Mouse (Mus musculus): ENCODE measurements around the gene Apod. TPM values are rescaled to one million over a fixed set of nuclear protein-coding genes. Genes with fewer than 3 reads are reported as not detected.

Apod gene
- total and polyA plus RNA-seq, 2 experiments from 2014 or later, result 79.0 to 226 TPM

- no peak overlapping the region for H3K27ac ChIP-seq (ENCODE audit: low read depth, low read length)
- WGBS, result 87% methylated on average over 3 of the region's 3 CpGs
- DNase-seq (ENCODE audit: low spot score), result no peak
- no peaks in the 10 kb centered on the region for H3K9me3 ChIP-seq (ENCODE audit: low read length)
- H3K4me3 ChIP-seq (ENCODE audit: low read depth, low read length), result no peak overlapping the region
- H3K27me3 ChIP-seq (ENCODE audit: insufficient read depth, low read length), result no peaks in the 10 kb centered on the region
- H3K9ac ChIP-seq (replicated peaks; ENCODE audit: low read length, poor library complexity, severe bottlenecking), result no peak overlapping the region
- ATAC-seq (ENCODE audit: low FRiP score), result no peak
- no peaks in the 10 kb centered on the region for H3K4me1 ChIP-seq (ENCODE audit: insufficient read depth, low read length)
- H3K4me2 ChIP-seq (ENCODE audit: low read depth, low read length, poor library complexity, severe bottlenecking), result no peak overlapping the region
- no peak for TF ChIP-seq CTCF (IDR thresholded peaks at IDR 0.05)
- H3K36me3 ChIP-seq (ENCODE audit: insufficient read depth, low read length), result peaks cover 4% of the 10 kb centered on the region; the same call in 1 of the 2 replicates
Observed at GRCm38 (mm10) chr16:31249401-31249800, 65.2 kb downstream of the Apod start.

- Histone ChIP-seq H3K9me3 (ENCODE audit: low read length) (no peaks in the 10 kb centered on the region), H3K4me2 (ENCODE audit: low read depth, low read length, poor library complexity, severe bottlenecking) (no peak overlapping the region), H3K36me3 (ENCODE audit: insufficient read depth, low read length) (peaks cover 4% of the 10 kb centered on the region; the same call in 1 of the 2 replicates), H3K27me3 (ENCODE audit: insufficient read depth, low read length) (no peaks in the 10 kb centered on the region), H3K9ac (replicated peaks; ENCODE audit: low read length, poor library complexity, severe bottlenecking) (no peak overlapping the region), H3K4me3 (ENCODE audit: low read depth, low read length) (no peak overlapping the region), H3K27ac (ENCODE audit: low read depth, low read length) (no peak overlapping the region), H3K4me1 (ENCODE audit: insufficient read depth, low read length) (no peaks in the 10 kb centered on the region)
- 78% methylated on average over 13 of the region's 13 CpGs for WGBS
- ATAC-seq (ENCODE audit: low FRiP score), result no peak
- TF ChIP-seq CTCF (IDR thresholded peaks at IDR 0.05), result no peak
- DNase-seq (ENCODE audit: low spot score), result no peak
Observed at GRCm38 (mm10) chr16:31248717-31249116, 65.9 kb downstream of the Apod start.

- H3K4me1 ChIP-seq (ENCODE audit: insufficient read depth, low read length), result no peaks in the 10 kb centered on the region
- TF ChIP-seq CTCF (IDR thresholded peaks at IDR 0.05), result no peak
- no peak overlapping the region for H3K4me3 ChIP-seq (ENCODE audit: low read depth, low read length)
- DNase-seq (ENCODE audit: low spot score), result no peak
- H3K27ac ChIP-seq (ENCODE audit: low read depth, low read length), result no peak overlapping the region
- no peak overlapping the region for H3K9ac ChIP-seq (replicated peaks; ENCODE audit: low read length, poor library complexity, severe bottlenecking)
- H3K4me2 ChIP-seq (ENCODE audit: low read depth, low read length, poor library complexity, severe bottlenecking), result no peak overlapping the region
- no peaks in the 10 kb centered on the region for H3K27me3 ChIP-seq (ENCODE audit: insufficient read depth, low read length)
- no peaks in the 10 kb centered on the region for H3K9me3 ChIP-seq (ENCODE audit: low read length)
- no peak for ATAC-seq (ENCODE audit: low FRiP score)
- peaks cover 2% of the 10 kb centered on the region; the same call in 1 of the 2 replicates for H3K36me3 ChIP-seq (ENCODE audit: insufficient read depth, low read length)
- 83% methylated on average over 7 of the region's 7 CpGs for WGBS
Observed at GRCm38 (mm10) chr16:31247442-31247841, 67.2 kb downstream of the Apod start.

Small RNAs within 50 kb of the gene (microRNA-seq; reads per million reads assigned to microRNA genes)
- gene Gm27415 (ENCODE audit: borderline number of aligned reads), result not detected

Other genes starting within 250 kb of the Apod start
- 34.5 and 42.9 TPM in 2 replicates for gene Xxylt1, start 233.4 kb downstream of the Apod start, total RNA-seq (2014; rRNA removed)
- 17.1 and 18.2 TPM in 2 replicates for gene Xxylt1, start 233.4 kb downstream of the Apod start, polyA plus RNA-seq (2015; fragmentation: Nextera tagmentation; extraction: Ambion mirVana)
- gene Acap2, start 113.6 kb downstream of the Apod start, total RNA-seq (2014; rRNA removed), result 26.7 and 39.4 TPM in 2 replicates
- gene Acap2, start 113.6 kb downstream of the Apod start, polyA plus RNA-seq (2015; fragmentation: Nextera tagmentation; extraction: Ambion mirVana), result 9.0 and 10.9 TPM in 2 replicates
- gene Ppp1r2, start 39.5 kb downstream of the Apod start, total RNA-seq (2014; rRNA removed), result 63.2 and 73.3 TPM in 2 replicates
- gene Ppp1r2, start 39.5 kb downstream of the Apod start, polyA plus RNA-seq (2015; fragmentation: Nextera tagmentation; extraction: Ambion mirVana), result 98.8 and 101 TPM in 2 replicates
- gene Bdh1, start 107.5 kb upstream of the Apod start, total RNA-seq (2014; rRNA removed), result 76.8 and 88.1 TPM in 2 replicates
- gene Bdh1, start 107.5 kb upstream of the Apod start, polyA plus RNA-seq (2015; fragmentation: Nextera tagmentation; extraction: Ambion mirVana), result 113 and 122 TPM in 2 replicates

Measured in midbrain, postnatal 0 days (tissue).